Mouse (Mus musculus): Measurements from ENCODE around the gene G6pc3. TPM values are rescaled to one million over a fixed set of nuclear protein-coding genes. Genes with fewer than 3 reads are reported as not detected.
A peak's percentile ranks its signal among the peaks of the same experiment; 100 is the strongest.

Gene G6pc3
- total and polyA plus RNA-seq, 2 experiments from 2014 or later, result 18.7 to 55.5 TPM

DNA sequence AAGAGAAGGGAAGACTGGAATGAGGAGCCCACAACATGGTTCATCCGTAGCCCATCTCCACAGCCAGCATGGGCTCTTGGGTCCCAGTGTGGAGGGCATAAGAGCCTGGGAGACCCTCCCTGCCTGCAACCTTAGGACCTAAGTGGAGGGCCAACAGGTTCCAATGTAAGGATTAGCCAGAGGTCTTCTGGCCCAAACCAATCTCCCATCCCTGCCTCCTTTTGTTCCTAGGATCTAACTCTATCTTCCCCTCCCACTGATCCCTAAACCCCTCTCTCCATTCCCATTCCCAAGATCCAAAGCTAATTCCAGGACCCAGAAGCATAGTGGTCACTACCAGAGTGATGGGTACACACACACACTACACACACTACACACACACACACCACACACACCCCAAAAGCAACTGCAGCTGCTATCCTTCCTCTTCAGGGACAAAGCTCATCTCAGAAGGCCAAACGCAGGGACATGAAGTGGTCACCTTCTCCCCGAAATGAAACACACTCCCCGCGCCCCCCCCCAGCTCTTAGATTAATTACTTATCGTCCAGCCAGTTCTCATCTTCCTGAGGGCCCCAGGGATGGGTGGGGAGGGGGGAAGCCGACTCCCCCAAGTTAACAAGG, 39.3 kb downstream of the G6pc3 start:
- H3K36me3 ChIP-seq (replicated peaks; ENCODE audit: control insufficient read depth, insufficient read depth, low read length), result no peaks in the 10 kb centered on the region
- peaks cover 33% of the 10 kb centered on the region for H3K4me1 ChIP-seq (ENCODE audit: control insufficient read depth, insufficient read depth)
- H3K27ac ChIP-seq (ENCODE audit: low read depth), result no peak overlapping the region
- H3K4me2 ChIP-seq (ENCODE audit: low read depth, low read length), result peak overlapping the region; percentile 79
- ATAC-seq (ENCODE audit: insufficient read depth, low read depth) (no peak), DNase-seq (ENCODE audit: low spot score) (no peak)
- H3K4me3 ChIP-seq (ENCODE audit: low read depth, low read length), result peak overlapping the region; percentile 89
- TF ChIP-seq EP300 (IDR thresholded peaks at IDR 0.05; ENCODE audit: low read depth) (no peak), CTCF (IDR thresholded peaks at IDR 0.05; ENCODE audit: low read depth) (no peak)
- H3K9me3 ChIP-seq (replicated peaks; ENCODE audit: control insufficient read depth, low read length), result no peaks in the 10 kb centered on the region
- peak overlapping the region; percentile 93 for H3K9ac ChIP-seq (replicated peaks; ENCODE audit: low read depth, low read length)
- no peaks in the 10 kb centered on the region for H3K27me3 ChIP-seq (ENCODE audit: control insufficient read depth, insufficient read depth, low read length)
- WGBS, result 12% methylated on average over 7 of the region's 7 CpGs

DNA sequence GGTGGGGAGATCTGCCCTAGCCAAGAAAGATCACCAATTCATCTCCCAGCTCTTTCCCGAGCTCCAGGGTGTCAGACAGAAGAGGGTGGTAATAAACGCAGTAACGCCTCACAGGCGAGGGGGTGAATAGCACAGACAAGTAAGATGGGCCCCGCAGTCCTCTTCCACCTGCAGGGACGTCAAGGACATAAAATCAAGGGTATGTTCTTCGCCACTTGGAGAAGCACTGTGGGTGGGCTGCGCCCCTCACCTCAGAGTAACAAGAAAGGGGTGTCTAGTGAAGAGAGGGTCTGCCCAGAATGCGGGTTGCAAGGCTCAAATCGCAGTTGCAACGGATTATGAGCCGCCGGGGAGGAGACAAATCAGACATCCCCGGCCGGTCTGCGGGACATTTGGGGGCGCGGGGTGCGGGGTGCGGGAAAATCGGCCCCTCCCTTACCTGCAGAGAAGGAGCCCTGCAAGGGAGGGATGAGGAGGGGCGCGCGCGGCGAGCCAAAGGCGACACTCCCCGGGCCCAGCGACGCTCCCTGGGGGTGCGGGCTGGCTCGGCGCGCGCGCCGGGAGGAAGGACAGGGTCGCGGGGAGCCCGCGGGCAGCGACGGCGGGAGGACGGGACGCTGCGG, 40.0 kb downstream of the G6pc3 start:
- Histone ChIP-seq H3K4me1 (ENCODE audit: control insufficient read depth, insufficient read depth) (peaks cover 30% of the 10 kb centered on the region), H3K4me2 (ENCODE audit: low read depth, low read length) (peak overlapping the region; percentile 79), H3K27ac (ENCODE audit: low read depth) (peak overlapping the region; percentile 85), H3K27me3 (ENCODE audit: control insufficient read depth, insufficient read depth, low read length) (no peaks in the 10 kb centered on the region), H3K9ac (replicated peaks; ENCODE audit: low read depth, low read length) (peak overlapping the region; percentile 93), H3K4me3 (ENCODE audit: low read depth, low read length) (peak overlapping the region; percentile 89), H3K9me3 (replicated peaks; ENCODE audit: control insufficient read depth, low read length) (no peaks in the 10 kb centered on the region), H3K36me3 (replicated peaks; ENCODE audit: control insufficient read depth, insufficient read depth, low read length) (no peaks in the 10 kb centered on the region)
- DNase-seq (ENCODE audit: low spot score), result no peak
- ATAC-seq (ENCODE audit: insufficient read depth, low read depth), result peak; percentile 42
- 1% methylated on average over 36 of the region's 47 CpGs for WGBS
- TF ChIP-seq CTCF (IDR thresholded peaks at IDR 0.05; ENCODE audit: low read depth) (no peak), EP300 (IDR thresholded peaks at IDR 0.05; ENCODE audit: low read depth) (no peak)

DNA sequence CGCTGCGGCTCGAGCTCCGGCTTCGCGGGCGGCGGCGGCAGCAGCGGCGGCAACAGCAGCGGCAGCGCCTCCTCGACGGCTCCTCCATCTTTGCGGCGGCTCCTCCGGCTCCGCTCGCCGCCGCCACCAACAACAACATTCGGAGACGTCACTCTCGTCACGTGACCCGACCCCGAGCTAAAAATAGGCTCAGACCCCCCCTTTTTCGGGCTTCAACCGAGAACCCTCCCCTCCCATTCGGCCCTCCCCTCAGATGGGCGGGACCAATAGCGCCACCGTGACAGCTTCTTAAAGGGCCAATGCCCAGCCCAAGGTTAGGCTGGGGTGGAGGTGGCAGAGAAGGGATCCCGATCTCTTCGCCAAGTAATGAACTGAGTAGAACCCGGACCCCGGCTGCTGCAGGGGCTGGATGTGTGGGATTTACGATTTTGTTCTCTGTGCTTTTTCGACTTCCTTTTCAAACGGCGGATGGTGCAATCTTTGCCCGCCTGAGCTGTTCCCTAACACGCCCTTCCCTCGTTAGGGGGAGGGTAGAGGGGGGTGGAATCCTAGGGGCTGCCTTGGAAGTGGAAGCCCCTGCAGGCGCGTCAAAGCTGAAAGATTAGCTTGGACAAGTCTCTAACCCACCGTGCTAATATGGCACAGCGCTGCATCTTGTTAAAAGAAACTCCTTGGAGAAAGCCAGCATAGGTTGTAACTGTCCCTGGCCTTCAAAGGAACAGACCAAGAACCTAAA, 40.8 kb downstream of the G6pc3 start, which contains the start of gene Hdac5:
Hdac5 (minus strand) TSS at position 161 of the 736 bp plus-strand sequence.
- H3K36me3 ChIP-seq (replicated peaks; ENCODE audit: control insufficient read depth, insufficient read depth, low read length), result no peaks in the 10 kb centered on the region
- under 1% methylated on average over 39 of the region's 49 CpGs for WGBS
- no peak; the same call in 1 of the 2 replicates for TF ChIP-seq CTCF (IDR thresholded peaks at IDR 0.05; ENCODE audit: low read depth)
- peak; percentile 82; the same call in 1 of the 2 replicates for TF ChIP-seq EP300 (IDR thresholded peaks at IDR 0.05; ENCODE audit: low read depth)
- peak within 1 kb of the TSS; percentile 85 for H3K27ac ChIP-seq (ENCODE audit: low read depth)
- peaks cover 23% of the 10 kb centered on the region for H3K4me1 ChIP-seq (ENCODE audit: control insufficient read depth, insufficient read depth)
- H3K27me3 ChIP-seq (ENCODE audit: control insufficient read depth, insufficient read depth, low read length), result no peaks in the 10 kb centered on the region
- H3K4me3 ChIP-seq (ENCODE audit: low read depth, low read length), result peak within 1 kb of the TSS; percentile 89
- H3K4me2 ChIP-seq (ENCODE audit: low read depth, low read length), result peak within 1 kb of the TSS; percentile 79
- no peaks in the 10 kb centered on the region for H3K9me3 ChIP-seq (replicated peaks; ENCODE audit: control insufficient read depth, low read length)
- peak within 1 kb of the TSS; percentile 93 for H3K9ac ChIP-seq (replicated peaks; ENCODE audit: low read depth, low read length)
- ATAC-seq (ENCODE audit: insufficient read depth, low read depth) (peak; percentile 92), DNase-seq (ENCODE audit: low spot score) (peak; percentile 98)

DNA sequence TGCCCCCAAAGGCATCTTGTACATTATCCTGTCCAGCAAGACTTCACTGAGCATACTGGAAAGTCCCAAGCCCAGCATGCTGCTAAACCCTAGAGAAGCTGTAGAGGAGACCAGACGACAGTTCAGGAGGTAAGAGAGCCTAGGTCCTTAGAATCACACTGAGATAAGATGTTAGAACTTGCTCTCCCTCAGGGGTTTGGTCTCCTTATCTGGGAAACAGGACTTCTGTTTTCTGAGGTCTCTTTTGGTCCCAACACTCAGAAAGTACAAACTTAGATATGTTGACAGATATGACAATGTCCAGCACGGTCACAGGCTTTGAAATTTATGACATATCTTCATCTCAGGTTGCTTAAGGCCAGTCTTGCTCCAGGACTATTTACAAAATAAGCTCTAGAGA, 46.6 kb downstream of the G6pc3 start:
- H3K4me2 ChIP-seq (ENCODE audit: low read depth, low read length), result no peak overlapping the region
- ATAC-seq (ENCODE audit: insufficient read depth, low read depth) (no peak), DNase-seq (ENCODE audit: low spot score) (no peak)
- no peaks in the 10 kb centered on the region for H3K4me1 ChIP-seq (ENCODE audit: control insufficient read depth, insufficient read depth)
- no peaks in the 10 kb centered on the region for H3K36me3 ChIP-seq (replicated peaks; ENCODE audit: control insufficient read depth, insufficient read depth, low read length)
- H3K27ac ChIP-seq (ENCODE audit: low read depth), result no peak overlapping the region
- WGBS, result 21% methylated on average over 2 of the region's 2 CpGs
- no peaks in the 10 kb centered on the region for H3K9me3 ChIP-seq (replicated peaks; ENCODE audit: control insufficient read depth, low read length)
- no peaks in the 10 kb centered on the region for H3K27me3 ChIP-seq (ENCODE audit: control insufficient read depth, insufficient read depth, low read length)
- H3K9ac ChIP-seq (replicated peaks; ENCODE audit: low read depth, low read length), result no peak overlapping the region
- H3K4me3 ChIP-seq (ENCODE audit: low read depth, low read length), result no peak overlapping the region
- TF ChIP-seq EP300 (IDR thresholded peaks at IDR 0.05; ENCODE audit: low read depth) (no peak), CTCF (IDR thresholded peaks at IDR 0.05; ENCODE audit: low read depth) (no peak)

DNA sequence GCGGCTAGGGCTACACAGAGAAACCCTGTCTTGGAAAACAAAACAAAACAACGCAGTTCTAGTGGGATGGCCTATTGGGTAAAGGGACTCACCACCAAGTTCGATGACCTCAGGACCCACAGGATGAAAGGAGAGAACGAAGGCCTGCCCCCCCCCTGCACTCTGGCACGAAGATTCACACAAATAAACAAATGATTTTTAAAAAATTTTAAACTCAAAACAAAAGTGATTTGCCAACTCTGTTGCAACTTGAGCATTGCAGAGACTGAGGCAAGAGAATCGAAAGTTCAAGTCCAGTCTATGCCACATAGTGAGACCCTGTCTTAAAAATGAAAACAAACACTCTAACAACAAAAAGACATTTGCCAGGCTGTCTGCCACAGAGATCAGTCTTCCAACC, 51.2 kb downstream of the G6pc3 start:
- Histone ChIP-seq H3K9me3 (replicated peaks; ENCODE audit: control insufficient read depth, low read length) (no peaks in the 10 kb centered on the region; the same call in 1 of the 2 replicates), H3K27ac (ENCODE audit: low read depth) (no peak overlapping the region), H3K4me3 (ENCODE audit: low read depth, low read length) (no peak overlapping the region), H3K27me3 (ENCODE audit: control insufficient read depth, insufficient read depth, low read length) (no peaks in the 10 kb centered on the region), H3K4me2 (ENCODE audit: low read depth, low read length) (no peak overlapping the region), H3K36me3 (replicated peaks; ENCODE audit: control insufficient read depth, insufficient read depth, low read length) (no peaks in the 10 kb centered on the region), H3K4me1 (ENCODE audit: control insufficient read depth, insufficient read depth) (peaks cover 11% of the 10 kb centered on the region), H3K9ac (replicated peaks; ENCODE audit: low read depth, low read length) (no peak overlapping the region)
- no peak for DNase-seq (ENCODE audit: low spot score)
- WGBS, result 84% methylated on average over 6 of the region's 6 CpGs
- ATAC-seq (ENCODE audit: insufficient read depth, low read depth), result no peak
- TF ChIP-seq CTCF (IDR thresholded peaks at IDR 0.05; ENCODE audit: low read depth) (no peak), EP300 (IDR thresholded peaks at IDR 0.05; ENCODE audit: low read depth) (no peak)
